Mouse (Mus musculus) small intestine, adult 2 months (tissue): ENCODE measurements at regions not wholly inside any gene's neighbourhood (a gene's known extent, or its start where the extent isn't known, plus 50 kb on each side); places are given as distances from the start of the nearest gene placed in this dataset.

Source experiments
- H3K27ac ChIP-seq: fragments of 200-500 bp; 2 replicates; pipeline ENCODE4 v1.5.1; 2012; ENCODE audit warnings: low read depth, low read length, control low read depth, inconsistent platforms; ENCODE audit not compliant: insufficient read depth
- H3K27me3 ChIP-seq: fragments of 200-500 bp; 2 replicates; pipeline ENCODE4 v1.6.1; 2012; ENCODE audit warnings: mild to moderate bottlenecking, moderate library complexity, low read length, inconsistent platforms; ENCODE audit not compliant: control insufficient read depth, insufficient read depth
- H3K36me3 ChIP-seq: fragments of 200-500 bp; 2 replicates; pipeline ENCODE4 v1.6.1; 2012; ENCODE audit warnings: mild to moderate bottlenecking, low read length, control low read depth, inconsistent platforms; ENCODE audit not compliant: control insufficient read depth, insufficient read depth
- H3K4me1 ChIP-seq: fragments of 200-500 bp; 2 replicates; pipeline ENCODE4 v1.6.1; 2012; ENCODE audit warnings: low read length, inconsistent platforms, mixed read lengths; ENCODE audit not compliant: control insufficient read depth, insufficient read depth, insufficient read length
- H3K4me3 ChIP-seq: fragments of 200-500 bp; 2 replicates; pipeline ENCODE4 v1.5.1; 2012; ENCODE audit warnings: low read depth, mild to moderate bottlenecking, control low read depth, inconsistent platforms, low read length, moderate library complexity
- CTCF ChIP-seq: fragments of 200-500 bp; IDR thresholded peaks from 2 replicates; pipeline ENCODE4 v1.5.1; 2012; ENCODE audit warnings: low read depth, mild to moderate bottlenecking, control low read depth, inconsistent platforms, low read length, moderate library complexity, mixed read lengths; ENCODE audit not compliant: insufficient replicate concordance, insufficient read length; ENCODE audit errors: extremely low read depth
- POLR2A ChIP-seq: fragments of 200-500 bp; IDR thresholded peaks from 2 replicates; pipeline ENCODE4 v1.6.1; 2012; ENCODE audit warnings: low read depth, mild to moderate bottlenecking, control low read depth, inconsistent platforms, low read length, moderate library complexity
- WGBS: fragments of 180-500 bp; shearing (Covaris S2); methylation state at CpG from one replicate; pipeline ENCODE4 v1.1.7; 2018; 5-methylcytosine and 5-hydroxymethylcytosine counted together

DNA sequence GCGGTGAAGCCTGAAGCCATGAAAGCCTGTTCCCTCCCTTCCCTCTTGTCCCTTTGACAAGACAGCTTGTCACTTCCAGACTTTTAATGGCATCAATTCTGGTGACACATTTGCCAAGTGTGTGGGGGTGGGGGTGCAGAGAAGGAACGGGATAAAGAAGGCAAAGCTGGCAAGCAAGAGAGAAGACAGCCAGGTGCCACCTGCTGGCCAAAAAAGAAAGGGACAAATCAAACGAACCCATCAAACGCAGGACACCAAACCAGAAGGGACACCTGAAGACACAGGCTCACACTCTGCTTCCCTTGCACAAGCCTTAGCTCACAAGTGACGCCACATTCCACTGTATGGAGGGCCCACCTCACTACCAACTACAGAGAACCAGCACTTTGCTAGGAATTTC lies 197.0 kb upstream of the Klf14 start:
- WGBS, result 19% methylated on average over 5 of the region's 5 CpGs
- H3K4me1 ChIP-seq, result peaks cover 21% of the 10 kb centered on the region
- H3K36me3 ChIP-seq, result no peaks in the 10 kb centered on the region
- H3K27ac ChIP-seq, result no peak overlapping the region
- TF ChIP-seq CTCF, result peak; percentile 79; the same call in 1 of the 2 replicates
- no peak for TF ChIP-seq POLR2A
- H3K27me3 ChIP-seq, result no peaks in the 10 kb centered on the region
- no peak overlapping the region for H3K4me3 ChIP-seq

DNA sequence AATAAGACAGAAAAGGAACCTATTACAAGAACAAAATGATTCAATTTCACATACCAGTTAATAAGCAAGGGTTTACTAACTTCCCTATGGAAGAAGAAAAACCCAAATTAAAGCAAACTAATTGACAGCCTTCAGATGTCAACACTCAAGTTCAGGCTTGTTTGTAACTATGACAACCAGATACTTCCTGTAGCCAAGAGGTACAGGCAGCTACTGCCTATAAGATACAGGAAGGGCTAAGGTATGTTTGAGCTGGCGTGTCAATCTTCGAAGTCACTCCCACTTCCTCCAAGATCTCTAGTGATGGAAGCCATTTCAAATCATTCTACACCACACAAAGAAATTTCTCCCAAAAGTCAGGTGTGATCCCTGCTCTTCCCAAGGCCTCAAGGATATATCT lies 198.1 kb upstream of the Klf14 start:
- 43% methylated on average over 2 of the region's 2 CpGs for WGBS
- peaks cover 27% of the 10 kb centered on the region for H3K4me1 ChIP-seq
- no peaks in the 10 kb centered on the region for H3K36me3 ChIP-seq
- no peaks in the 10 kb centered on the region for H3K27me3 ChIP-seq
- H3K4me3 ChIP-seq, result no peak overlapping the region
- TF ChIP-seq CTCF (no peak), POLR2A (no peak)
- 0 out of 2 replicates have a peak overlapping the region, but pooled peaks have one; percentile 22 for H3K27ac ChIP-seq

DNA sequence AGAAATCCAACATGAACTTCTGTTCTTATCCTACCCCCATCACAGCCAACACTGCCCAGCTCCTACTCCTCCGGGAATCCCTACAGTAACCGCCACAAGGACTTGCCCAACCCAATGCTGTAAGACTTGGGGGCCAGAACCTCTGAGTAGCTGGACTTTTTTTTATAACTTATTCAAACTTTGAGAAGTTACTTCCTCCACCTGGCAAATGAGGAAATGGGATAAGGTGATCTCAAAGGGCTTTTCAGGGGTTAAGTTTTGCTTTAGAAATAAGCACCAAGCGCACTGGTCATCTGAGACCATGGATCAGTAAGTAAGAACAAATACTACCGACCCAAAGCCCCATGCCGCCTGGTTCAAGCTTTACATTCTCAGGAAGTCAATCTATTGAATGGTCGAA lies 198.6 kb upstream of the Klf14 start:
- peaks cover 31% of the 10 kb centered on the region for H3K4me1 ChIP-seq
- no peaks in the 10 kb centered on the region for H3K27me3 ChIP-seq
- H3K27ac ChIP-seq, result 0 out of 2 replicates have a peak overlapping the region, but pooled peaks have one; percentile 22
- whole genome bisulfite sequencing, result 68% methylated on average over 6 of the region's 6 CpGs
- H3K36me3 ChIP-seq, result 0 out of 2 replicates have a peak, but pooled peaks cover 3% of the 10 kb centered on the region
- H3K4me3 ChIP-seq, result no peak overlapping the region
- TF ChIP-seq CTCF, result no peak

DNA sequence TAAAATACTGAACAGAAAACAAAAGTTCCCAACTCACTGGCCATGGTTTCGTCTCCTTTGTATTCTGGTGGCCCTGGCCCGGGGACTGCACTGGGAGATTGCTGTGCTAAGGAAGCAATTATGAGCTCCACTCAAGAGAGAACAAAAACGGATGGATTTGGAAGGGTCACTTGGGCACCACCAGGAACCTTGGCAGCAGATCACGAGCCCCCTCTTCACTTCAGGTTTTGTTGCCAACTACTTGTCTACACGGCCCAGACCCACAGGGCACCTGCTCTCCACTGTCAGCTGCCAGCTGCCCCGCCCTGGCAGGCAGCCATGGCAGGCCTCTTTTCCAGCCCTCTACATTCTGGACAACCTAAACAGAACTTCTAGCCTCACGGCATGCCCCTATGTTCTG lies 199.8 kb upstream of the Klf14 start:
- no peak overlapping the region for H3K4me3 ChIP-seq
- WGBS, result 22% methylated on average over 7 of the region's 7 CpGs
- peak overlapping the region; percentile 72 for H3K27ac ChIP-seq
- H3K27me3 ChIP-seq, result no peaks in the 10 kb centered on the region
- H3K4me1 ChIP-seq, result peaks cover 31% of the 10 kb centered on the region
- H3K36me3 ChIP-seq, result 0 out of 2 replicates have a peak, but pooled peaks cover 3% of the 10 kb centered on the region
- TF ChIP-seq CTCF (no peak), POLR2A (no peak)

DNA sequence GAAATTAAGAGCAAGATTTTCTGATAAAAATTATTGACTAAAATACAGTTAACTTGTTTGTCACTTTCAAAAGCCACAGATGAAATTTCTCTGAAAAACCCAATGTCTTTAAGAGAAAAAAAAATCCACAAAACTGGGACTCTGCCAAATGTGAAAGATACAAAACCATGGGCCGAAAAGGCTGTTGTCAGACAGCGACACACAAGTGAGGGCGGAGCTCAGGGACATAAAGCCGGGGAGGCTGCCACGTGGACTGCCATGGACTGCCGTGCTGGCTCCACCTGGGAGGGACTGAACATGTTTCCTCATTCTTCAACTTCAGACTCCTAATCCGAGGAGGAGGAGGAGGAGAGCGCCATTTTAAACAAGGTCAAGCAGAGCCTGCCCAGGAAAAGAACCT lies 200.4 kb upstream of the Klf14 start:
- Histone ChIP-seq H3K27ac (peak overlapping the region; percentile 79), H3K4me3 (peak overlapping the region; percentile 12), H3K36me3 (0 out of 2 replicates have a peak, but pooled peaks cover 3% of the 10 kb centered on the region), H3K27me3 (no peaks in the 10 kb centered on the region), H3K4me1 (peaks cover 37% of the 10 kb centered on the region)
- WGBS, result 12% methylated on average over 8 of the region's 8 CpGs
- TF ChIP-seq POLR2A, result peak; percentile 31; the same call in 1 of the 2 replicates
- no peak for TF ChIP-seq CTCF

DNA sequence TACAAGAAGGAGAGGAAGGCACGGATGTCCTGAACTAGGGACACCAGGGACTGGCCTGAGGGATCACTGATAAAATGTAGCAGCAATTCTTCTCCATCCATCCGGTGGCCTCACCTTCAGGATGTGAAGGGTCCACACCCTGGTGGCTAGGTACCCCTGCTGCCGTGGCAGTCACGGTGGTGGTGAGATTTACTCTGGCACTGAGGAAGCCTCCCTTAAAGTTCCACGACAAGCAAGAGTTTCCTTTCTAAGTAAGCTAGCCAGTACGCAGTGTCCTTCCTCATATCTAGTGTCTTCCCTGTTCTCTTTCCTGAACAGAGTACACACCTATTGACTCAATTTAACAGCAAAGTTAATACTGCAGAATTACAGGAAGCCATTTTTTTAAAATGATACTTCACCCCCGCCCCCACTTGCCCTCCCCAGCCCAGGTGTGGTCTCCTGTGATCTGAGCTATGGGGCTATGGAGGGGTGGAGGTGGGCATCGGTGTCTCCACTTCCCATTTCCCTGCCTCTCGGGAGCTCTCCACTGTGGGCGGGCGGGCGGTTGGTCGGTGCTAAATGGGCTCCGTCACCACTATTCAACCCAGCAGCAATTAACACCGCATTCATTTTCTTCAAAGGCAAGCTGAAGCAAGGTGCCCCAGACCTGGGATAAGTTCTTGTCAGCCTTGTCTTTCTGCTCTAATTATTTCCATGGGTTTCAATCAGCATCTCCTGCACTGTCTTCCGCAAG lies 201.2 kb upstream of the Klf14 start:
- no peak for TF ChIP-seq POLR2A
- TF ChIP-seq CTCF, result no peak
- Histone ChIP-seq H3K4me1 (peaks cover 43% of the 10 kb centered on the region), H3K4me3 (no peak overlapping the region), H3K27ac (peak overlapping the region; percentile 79), H3K27me3 (no peaks in the 10 kb centered on the region), H3K36me3 (0 out of 2 replicates have a peak, but pooled peaks cover 3% of the 10 kb centered on the region)
- 72% methylated on average over 16 of the region's 16 CpGs for WGBS

DNA sequence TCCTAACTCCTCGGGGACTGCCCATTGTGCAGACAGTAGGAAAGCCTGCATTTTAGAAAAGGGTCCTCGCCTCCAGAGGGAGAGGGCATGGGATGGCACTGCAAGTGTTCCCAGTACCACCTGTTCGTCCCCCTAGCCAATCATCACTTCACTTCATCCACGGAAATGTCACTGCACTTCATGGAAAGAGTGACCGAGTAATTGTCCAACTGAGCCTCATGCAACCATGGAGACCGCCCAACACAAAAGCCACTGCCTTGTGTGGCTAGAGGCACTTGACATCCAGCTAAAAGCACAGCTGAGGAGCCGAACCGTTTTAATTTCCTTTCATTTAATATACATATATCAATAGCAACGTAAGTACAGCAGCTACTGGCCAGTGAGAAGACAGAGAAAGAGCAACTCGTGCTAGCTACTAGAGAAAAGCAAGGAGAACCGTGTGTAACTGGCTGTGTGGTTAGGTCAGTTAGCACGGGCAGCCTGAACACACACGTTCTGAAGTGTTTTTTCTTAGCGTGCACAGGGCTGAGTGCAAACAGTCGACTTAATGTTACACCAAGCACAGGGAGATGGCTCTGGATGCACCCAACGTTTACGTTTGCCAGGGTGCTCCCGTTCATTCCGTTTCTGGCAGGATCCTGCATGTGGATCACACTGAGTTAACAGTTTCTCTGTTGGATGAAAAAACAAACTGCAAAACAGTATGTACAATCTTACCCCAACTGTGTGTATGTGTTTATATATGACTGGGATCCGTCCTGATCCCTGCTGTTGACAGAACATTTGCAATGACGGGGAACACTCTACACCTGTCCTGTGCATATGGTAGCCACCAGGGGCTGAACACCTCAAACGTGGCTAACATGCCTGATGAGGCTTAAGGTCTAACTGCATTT lies 202.8 kb upstream of the Klf14 start:
- H3K4me3 ChIP-seq, result no peak overlapping the region
- H3K4me1 ChIP-seq, result peaks cover 46% of the 10 kb centered on the region
- H3K27me3 ChIP-seq, result no peaks in the 10 kb centered on the region
- H3K27ac ChIP-seq, result 0 out of 2 replicates have a peak overlapping the region, but pooled peaks have one; percentile 9
- 84% methylated on average over 22 of the region's 22 CpGs for WGBS
- no peak for TF ChIP-seq CTCF
- no peak for TF ChIP-seq POLR2A
- H3K36me3 ChIP-seq, result 0 out of 2 replicates have a peak, but pooled peaks cover 4% of the 10 kb centered on the region
